Mouse (Mus musculus) gastrocnemius, adult 2 months (tissue): ENCODE results near the gene Apol6. TPM values are rescaled to one million over a fixed set of nuclear protein-coding genes. Genes with fewer than 3 reads are reported as not detected.
A peak's percentile ranks its signal among the peaks of the same experiment; 100 is the strongest.
"Not testable (repeated sequence)": the region's sequence is repeated elsewhere in the genome, so short reads cannot be mapped to it uniquely, and the experiment has no call there.

ENCODE experiments used
- DNase-seq: peaks from one replicate; pipeline ENCODE4 v3.0.0; 2022
- H3K27ac ChIP-seq: fragments of 200-600 bp; 2 replicates; pipeline ENCODE4 v1.8.1; 2022; ENCODE audit warnings: mild to moderate bottlenecking
- H3K4me3 ChIP-seq: fragments of 200-600 bp; 2 replicates; pipeline ENCODE4 v1.8.1; 2022; ENCODE audit warnings: mild to moderate bottlenecking, moderate library complexity
- CTCF ChIP-seq: fragments of 200-600 bp; IDR thresholded peaks from 2 replicates; pipeline ENCODE4 v1.8.1; 2022; ENCODE audit warnings: antibody characterized with exemption, mild to moderate bottlenecking, moderate library complexity
- intact Hi-C: fragments of 180-260 bp; cut with DNase I; formaldehyde crosslinking; loops from one replicate; pipeline ENCODE4 v1.15.1; 2025
- total RNA-seq, 2 experiments: library from RNA; stranded (reverse); gene quantifications; 2 replicates each; pipeline ENCODE4 v1.2.3; 2021

Gene Apol6
- total RNA-seq, 2 experiments from 2014 or later, result 27.7 to 71.1 TPM

- H3K4me3 ChIP-seq, result no peak overlapping the region
- DNase-seq, result no peak
- no peak overlapping the region for H3K27ac ChIP-seq
- intact Hi-C loops, result no loop called here
- no peak for TF ChIP-seq CTCF
Measured at GRCm38 (mm10) chr15:77058566-77058965, 14.0 kb downstream of the Apol6 start.

DNA sequence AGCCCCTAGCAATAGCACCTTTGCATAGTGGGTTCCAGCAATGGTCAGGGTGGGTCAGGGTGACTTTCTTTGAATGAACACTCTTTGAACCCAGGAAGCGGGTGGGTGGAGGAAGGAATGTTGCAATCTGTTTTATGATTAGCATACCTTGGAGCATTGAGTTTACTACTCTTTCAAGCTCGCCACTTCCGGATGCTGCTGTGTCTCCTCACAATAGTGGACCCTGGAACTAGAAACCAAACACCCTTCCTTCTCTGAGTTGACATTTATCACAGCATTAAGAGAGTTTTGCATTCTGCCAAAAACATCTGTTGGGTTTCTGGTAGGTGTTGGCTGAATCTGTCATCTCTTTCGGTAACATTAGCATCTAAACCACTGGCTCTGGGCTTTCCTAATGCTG is 14.9 kb downstream of the Apol6 start:
- H3K27ac ChIP-seq, DNase-seq, intact Hi-C loops: not testable (repeated sequence)

GRCm38 (mm10) chr15:77062746-77063145 is 18.2 kb downstream of the Apol6 start:
- TF ChIP-seq CTCF, result no peak
- no peak for DNase-seq
- intact Hi-C loops, result no loop called here
- H3K27ac ChIP-seq, result no peak overlapping the region
- no peak overlapping the region for H3K4me3 ChIP-seq

More for the DNA sequence above, 14.9 kb downstream of the Apol6 start:
- not testable (repeated sequence) for H3K4me3 ChIP-seq

- H3K27ac ChIP-seq, result no peak overlapping the region
- peak; percentile 51 for DNase-seq
- H3K4me3 ChIP-seq, result no peak overlapping the region
- no peak for TF ChIP-seq CTCF
- intact Hi-C loops, result no loop called here
Measured at GRCm38 (mm10) chr15:77065259-77065852, 20.8 kb downstream of the Apol6 start.

DNA sequence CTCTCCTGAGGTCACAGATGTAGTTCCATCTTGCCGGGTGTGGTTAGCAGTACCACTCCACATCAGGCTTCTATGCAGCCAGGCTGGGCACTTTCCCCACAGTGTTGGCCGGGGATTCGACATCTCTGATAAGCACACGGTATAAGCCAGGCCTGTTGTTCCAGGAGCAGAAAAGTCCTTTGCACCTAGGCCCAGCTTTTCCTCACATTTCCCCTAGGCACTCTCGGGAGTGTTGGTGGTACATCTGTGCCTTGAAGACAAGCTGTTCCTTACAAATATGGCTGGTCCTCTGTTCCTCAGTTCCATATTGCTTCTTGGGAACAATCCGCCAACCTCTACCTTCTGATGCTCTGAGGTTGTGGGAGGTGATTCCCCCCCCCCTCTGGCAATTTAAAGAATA is 21.7 kb downstream of the Apol6 start:
- intact Hi-C loops, result no loop called here
- H3K27ac ChIP-seq, result no peak overlapping the region

DNA sequence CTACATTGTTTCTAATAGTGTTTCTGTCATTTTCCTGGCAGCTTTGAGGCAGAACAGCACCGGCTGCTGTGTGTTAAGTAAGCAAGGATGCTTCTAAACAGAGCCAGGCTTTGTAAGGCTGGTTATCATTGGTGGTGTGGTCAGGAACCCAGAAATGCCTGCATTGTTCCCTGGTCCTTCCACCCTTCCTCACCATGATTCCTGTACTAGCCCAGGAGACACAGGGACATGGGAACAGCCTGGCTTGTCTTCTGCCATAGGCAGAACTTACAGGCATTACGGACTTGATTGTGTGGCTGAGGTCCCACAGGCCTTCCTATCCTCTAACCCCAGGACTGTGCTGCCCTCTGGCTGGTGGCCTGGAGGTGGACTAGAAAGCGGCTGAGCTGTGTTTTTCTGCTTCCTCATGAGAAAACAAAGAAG is 23.9 kb downstream of the Apol6 start:
- no peak overlapping the region for H3K4me3 ChIP-seq

More for the DNA sequence above, 21.7 kb downstream of the Apol6 start:
- no peak for DNase-seq
- no peak overlapping the region for H3K4me3 ChIP-seq
- no peak for TF ChIP-seq CTCF

GRCm38 (mm10) chr15:77069019-77069418 is 24.5 kb downstream of the Apol6 start:
- no peak for DNase-seq
- H3K27ac ChIP-seq, result no peak overlapping the region; the same call in 1 of the 2 replicates
- no peak for TF ChIP-seq CTCF
- H3K4me3 ChIP-seq, result no peak overlapping the region
- intact Hi-C loops, result no loop called here

More for the DNA sequence above, 23.9 kb downstream of the Apol6 start:
- peak; percentile 68 for DNase-seq
- intact Hi-C loops, result no loop called here
- peak; percentile 58 for TF ChIP-seq CTCF
- peak overlapping the region; percentile 43 for H3K27ac ChIP-seq

GRCm38 (mm10) chr15:77070745-77071268 is 26.3 kb downstream of the Apol6 start:
- DNase-seq, result no peak
- intact Hi-C loops, result no loop called here
- no peak overlapping the region for H3K4me3 ChIP-seq
- TF ChIP-seq CTCF, result no peak
- H3K27ac ChIP-seq, result no peak overlapping the region

GRCm38 (mm10) chr15:77071501-77071900 is 27.0 kb downstream of the Apol6 start:
- intact Hi-C loops, result no loop called here
- DNase-seq, result no peak
- peak; percentile 55 for TF ChIP-seq CTCF

GRCm38 (mm10) chr15:77072556-77073163 is 28.1 kb downstream of the Apol6 start:
- intact Hi-C loops, result no loop called here
- DNase-seq, result no peak
- Histone ChIP-seq H3K4me3 (no peak overlapping the region), H3K27ac (no peak overlapping the region)
- TF ChIP-seq CTCF, result no peak

More at GRCm38 (mm10) chr15:77071501-77071900, 27.0 kb downstream of the Apol6 start:
- Histone ChIP-seq H3K27ac (no peak overlapping the region), H3K4me3 (no peak overlapping the region)

- TF ChIP-seq CTCF, result no peak
- intact Hi-C loops, result no loop called here
- Histone ChIP-seq H3K4me3 (no peak overlapping the region), H3K27ac (peak overlapping the region; percentile 62)
- DNase-seq, result peak; percentile 54
Measured at GRCm38 (mm10) chr15:77076523-77076922, 32.0 kb downstream of the Apol6 start.

- no peak for TF ChIP-seq CTCF
- intact Hi-C loops, result no loop called here
- DNase-seq, result no peak
- peak overlapping the region; percentile 62 for H3K27ac ChIP-seq
- no peak overlapping the region for H3K4me3 ChIP-seq
Measured at GRCm38 (mm10) chr15:77077906-77078305, 33.4 kb downstream of the Apol6 start.

- H3K4me3 ChIP-seq, result no peak overlapping the region
- no peak for TF ChIP-seq CTCF
- H3K27ac ChIP-seq, result 0 out of 2 replicates have a peak overlapping the region, but pooled peaks have one; percentile 20
- intact Hi-C loops, result no loop called here
- DNase-seq, result no peak
Measured at GRCm38 (mm10) chr15:77078786-77079185, 34.3 kb downstream of the Apol6 start.
